Mouse (Mus musculus) MEL (cell line): ENCODE measurements around the gene Lrba. TPM values are rescaled to one million over a fixed set of nuclear protein-coding genes. Genes with fewer than 3 reads are reported as not detected.

Experiments used
- DNase-seq: peaks from one replicate; pipeline ENCODE4 v3.0.0; 2011; ENCODE audit warnings: low read depth, low spot score
- H3K27ac ChIP-seq: 2 replicates; pipeline ENCODE4 v1.5.1; 2012; ENCODE audit warnings: low read depth, mild to moderate bottlenecking, control low read depth, low read length, moderate library complexity; ENCODE audit not compliant: control insufficient read depth
- H3K27me3 ChIP-seq, 2 experiments: fragments of 150-350 bp in 1 of 2; sonication (generic) in 1 of 2; 2 replicates each; pipeline ENCODE4 v1.6.1; 2012; ENCODE audit warnings: low read length in 2 of 2, mild to moderate bottlenecking in 2 of 2, improper control_type of control experiment in 1 of 2, moderate library complexity in 1 of 2; ENCODE audit not compliant: insufficient read depth in 2 of 2, control insufficient read depth in 1 of 2
- H3K36me3 ChIP-seq, 2 experiments: 2 replicates each; pipeline ENCODE4 v1.6.1; 2012 to 2014; ENCODE audit warnings: low read length in 2 of 2, improper control_type of control experiment in 1 of 2, inconsistent platforms in 1 of 2, mild to moderate bottlenecking in 1 of 2; ENCODE audit not compliant: insufficient read depth in 2 of 2, control insufficient read depth in 1 of 2
- H3K4me1 ChIP-seq, 2 experiments: fragments of 150-350 bp in 1 of 2; sonication (generic) in 1 of 2; 2 replicates each; pipeline ENCODE4 v1.6.1; 2012; ENCODE audit warnings: low read length in 2 of 2, improper control_type of control experiment in 1 of 2, mild to moderate bottlenecking in 1 of 2; ENCODE audit not compliant: insufficient read depth in 2 of 2, control insufficient read depth in 1 of 2
- H3K4me3 ChIP-seq, 2 experiments: fragments of 150-350 bp in 1 of 2; sonication (generic) in 1 of 2; 2 replicates each; pipeline ENCODE4 v1.5.1; 2012; ENCODE audit warnings: low read depth in 2 of 2, low read length in 2 of 2, mild to moderate bottlenecking in 2 of 2, moderate library complexity in 2 of 2, control low read depth in 1 of 2, improper control_type of control experiment in 1 of 2; ENCODE audit not compliant: control insufficient read depth in 1 of 2, insufficient read depth in 1 of 2
- H3K79me2 ChIP-seq: 2 replicates; pipeline ENCODE4 v1.6.1; 2012; ENCODE audit warnings: mild to moderate bottlenecking, low read length, moderate library complexity; ENCODE audit not compliant: control insufficient read depth, poor library complexity, insufficient read depth
- H3K9ac ChIP-seq: 2 replicates; pipeline ENCODE4 v1.6.1; 2012; ENCODE audit warnings: low read depth, mild to moderate bottlenecking, control low read depth, low read length, moderate library complexity; ENCODE audit not compliant: control insufficient read depth, poor library complexity, severe bottlenecking
- H3K9me3 ChIP-seq: fragments of 150-350 bp; sonication (generic); replicated peaks from 2 replicates; pipeline ENCODE4 v1.6.1; 2012; ENCODE audit warnings: mild to moderate bottlenecking, low read length, improper control_type of control experiment, moderate library complexity; ENCODE audit not compliant: insufficient read depth
- BHLHE40 ChIP-seq: IDR thresholded peaks from 2 replicates; pipeline ENCODE4 v1.6.1; 2012; ENCODE audit warnings: low read depth, mild to moderate bottlenecking, inconsistent platforms, low read length, improper control_type of control experiment, borderline replicate concordance
- CHD1 ChIP-seq: IDR thresholded peaks from 2 replicates; pipeline ENCODE4 v1.6.1; 2012; ENCODE audit warnings: low read depth, mild to moderate bottlenecking, inconsistent platforms, low read length, improper control_type of control experiment
- CHD2 ChIP-seq: IDR thresholded peaks from 2 replicates; pipeline ENCODE4 v1.6.1; 2011; ENCODE audit warnings: low read length, improper control_type of control experiment
- CTCF ChIP-seq, 3 experiments: IDR thresholded peaks in 2 of 3; conservative IDR thresholded peaks in 1 of 3; 2 replicates each; pipeline ENCODE4 v1.5.1; 2011 to 2012; ENCODE audit warnings: low read length in 3 of 3, low read depth in 2 of 3, mild to moderate bottlenecking in 2 of 3, improper control_type of control experiment in 1 of 3, inconsistent platforms in 1 of 3, mixed read lengths in 1 of 3, moderate library complexity in 1 of 3; ENCODE audit not compliant: control insufficient read depth in 1 of 3, insufficient read depth in 1 of 3, poor library complexity in 1 of 3, severe bottlenecking in 1 of 3
- E2F4 ChIP-seq: IDR thresholded peaks from 2 replicates; pipeline ENCODE4 v1.6.1; 2011; ENCODE audit warnings: low read depth, low read length, improper control_type of control experiment, borderline replicate concordance
- ELF1 ChIP-seq: IDR thresholded peaks from 2 replicates; pipeline ENCODE4 v1.6.1; 2014; ENCODE audit warnings: low read depth, mild to moderate bottlenecking, inconsistent platforms, low read length, improper control_type of control experiment, moderate library complexity
- EP300 ChIP-seq, 2 experiments: IDR thresholded peaks; 2 replicates each; pipeline ENCODE4 v1.6.1; 2011; ENCODE audit warnings: improper control_type of control experiment in 2 of 2, low read length in 2 of 2, low read depth in 1 of 2, mild to moderate bottlenecking in 1 of 2
- ETS1 ChIP-seq: IDR thresholded peaks from 2 replicates; pipeline ENCODE4 v1.6.1; 2012; ENCODE audit warnings: low read depth, mild to moderate bottlenecking, inconsistent platforms, low read length, improper control_type of control experiment, moderate library complexity
- GABPA ChIP-seq: IDR thresholded peaks from 2 replicates; pipeline ENCODE4 v1.6.1; 2012; ENCODE audit warnings: low read depth, mild to moderate bottlenecking, inconsistent platforms, low read length, improper control_type of control experiment, moderate library complexity
- HCFC1 ChIP-seq: IDR thresholded peaks from 2 replicates; pipeline ENCODE4 v1.6.1; 2012; ENCODE audit warnings: low read depth, mild to moderate bottlenecking, inconsistent platforms, low read length, improper control_type of control experiment, moderate library complexity
- JUND ChIP-seq: IDR thresholded peaks from 2 replicates; pipeline ENCODE4 v1.6.1; 2011; ENCODE audit warnings: low read depth, mild to moderate bottlenecking, improper control_type of control experiment, low read length
- KAT2A ChIP-seq: conservative IDR thresholded peaks from 2 replicates; pipeline ENCODE4 v1.6.1; 2012; ENCODE audit warnings: low read depth, low read length, improper control_type of control experiment, inconsistent platforms
- MAFK ChIP-seq: IDR thresholded peaks from 2 replicates; pipeline ENCODE4 v1.6.1; 2011; ENCODE audit warnings: low read depth, mild to moderate bottlenecking, low read length, improper control_type of control experiment, borderline replicate concordance
- MAX ChIP-seq: IDR thresholded peaks from 2 replicates; pipeline ENCODE4 v1.6.1; 2011; ENCODE audit warnings: low read length, improper control_type of control experiment
- MEF2A ChIP-seq: IDR thresholded peaks from 2 replicates; pipeline ENCODE4 v1.6.1; 2014; ENCODE audit warnings: low read depth, mild to moderate bottlenecking, inconsistent platforms, low read length, improper control_type of control experiment; ENCODE audit not compliant: poor library complexity, insufficient replicate concordance, severe bottlenecking; ENCODE audit errors: extremely low read depth
- MYB ChIP-seq: IDR thresholded peaks from 2 replicates; pipeline ENCODE4 v1.6.1; 2011; ENCODE audit warnings: mild to moderate bottlenecking, low read depth, low read length, improper control_type of control experiment
- NELFE ChIP-seq: IDR thresholded peaks from 2 replicates; pipeline ENCODE4 v1.6.1; 2011; ENCODE audit warnings: low read depth, low read length, improper control_type of control experiment
- NRF1 ChIP-seq: IDR thresholded peaks from 2 replicates; pipeline ENCODE4 v1.6.1; 2014; ENCODE audit warnings: low read depth, mild to moderate bottlenecking, inconsistent platforms, low read length, improper control_type of control experiment, moderate library complexity; ENCODE audit not compliant: poor library complexity, insufficient read depth, severe bottlenecking
- POLR2A ChIP-seq, 2 experiments: IDR thresholded peaks; 2 replicates each; pipeline ENCODE4 v1.6.1; 2011 to 2012; ENCODE audit warnings: low read length in 2 of 2, mild to moderate bottlenecking in 2 of 2, control low read depth in 1 of 2, improper control_type of control experiment in 1 of 2, low read depth in 1 of 2, moderate library complexity in 1 of 2; ENCODE audit not compliant: control insufficient read depth in 1 of 2, insufficient read depth in 1 of 2, poor library complexity in 1 of 2
- POLR2AphosphoS2 ChIP-seq: IDR thresholded peaks from 2 replicates; pipeline ENCODE4 v1.6.1; 2011; ENCODE audit warnings: low read length, improper control_type of control experiment
- RAD21 ChIP-seq: IDR thresholded peaks from 2 replicates; pipeline ENCODE4 v1.6.1; 2011; ENCODE audit warnings: mild to moderate bottlenecking, low read depth, low read length, improper control_type of control experiment
- RCOR1 ChIP-seq: IDR thresholded peaks from 2 replicates; pipeline ENCODE4 v1.6.1; 2012; ENCODE audit warnings: low read depth, mild to moderate bottlenecking, inconsistent platforms, low read length, improper control_type of control experiment
- SIN3A ChIP-seq: IDR thresholded peaks from 2 replicates; pipeline ENCODE4 v1.6.1; 2012; ENCODE audit warnings: low read length, improper control_type of control experiment, inconsistent platforms
- SMC3 ChIP-seq: IDR thresholded peaks from 2 replicates; pipeline ENCODE4 v1.6.1; 2011; ENCODE audit warnings: low read depth, low read length, improper control_type of control experiment
- TAL1 ChIP-seq: IDR thresholded peaks from 2 replicates; pipeline ENCODE4 v1.6.1; 2012; ENCODE audit warnings: mild to moderate bottlenecking, inconsistent platforms, low read length, moderate library complexity, mixed read lengths
- TCF12 ChIP-seq: IDR thresholded peaks from 2 replicates; pipeline ENCODE4 v1.6.1; 2014; ENCODE audit warnings: low read depth, mild to moderate bottlenecking, inconsistent platforms, low read length, improper control_type of control experiment, moderate library complexity
- UBTF ChIP-seq: IDR thresholded peaks from 2 replicates; pipeline ENCODE4 v1.6.1; 2012; ENCODE audit warnings: low read depth, mild to moderate bottlenecking, inconsistent platforms, low read length, improper control_type of control experiment, moderate library complexity, borderline replicate concordance; ENCODE audit not compliant: insufficient read depth
- USF2 ChIP-seq, 2 experiments: IDR thresholded peaks; 2 replicates each; pipeline ENCODE4 v1.6.1; 2011 to 2012; ENCODE audit warnings: improper control_type of control experiment in 2 of 2, low read length in 2 of 2, borderline replicate concordance in 1 of 2, inconsistent platforms in 1 of 2, low read depth in 1 of 2, mild to moderate bottlenecking in 1 of 2; ENCODE audit not compliant: insufficient read depth in 1 of 2
- ZC3H11A ChIP-seq: IDR thresholded peaks from 2 replicates; pipeline ENCODE4 v1.6.1; 2012; ENCODE audit warnings: low read depth, mild to moderate bottlenecking, inconsistent platforms, low read length, improper control_type of control experiment
- ZNF384 ChIP-seq: IDR thresholded peaks from 2 replicates; pipeline ENCODE4 v1.6.1; 2012; ENCODE audit warnings: low read depth, mild to moderate bottlenecking, inconsistent platforms, low read length, improper control_type of control experiment
- polyA plus RNA-seq, 2 experiments: library from polyadenylated mRNA; stranded (reverse) in 1 of 2; unstranded in 1 of 2; fragments of >175 nt in 1 of 2; fragments of >200 nt in 1 of 2; gene quantifications; 2 replicates each; pipeline versions ENCODE4 v1.2.1 to v1.2.4; 2012; ENCODE audit warnings: low replicate concordance in 2 of 2, low read depth in 1 of 2; ENCODE audit not compliant: insufficient read length in 2 of 2, insufficient read depth in 1 of 2, missing spikeins in 1 of 2
- total RNA-seq: library from RNA; depleted of rRNA; stranded (reverse); fragments of 300-350 nt; gene quantifications from 2 replicates; pipeline ENCODE4 v1.2.3, GENCODE M21; 2012

Lrba gene
- total and polyA plus RNA-seq, 3 experiments, result 10.9 to 17.9 TPM; not detected in 1

DNA sequence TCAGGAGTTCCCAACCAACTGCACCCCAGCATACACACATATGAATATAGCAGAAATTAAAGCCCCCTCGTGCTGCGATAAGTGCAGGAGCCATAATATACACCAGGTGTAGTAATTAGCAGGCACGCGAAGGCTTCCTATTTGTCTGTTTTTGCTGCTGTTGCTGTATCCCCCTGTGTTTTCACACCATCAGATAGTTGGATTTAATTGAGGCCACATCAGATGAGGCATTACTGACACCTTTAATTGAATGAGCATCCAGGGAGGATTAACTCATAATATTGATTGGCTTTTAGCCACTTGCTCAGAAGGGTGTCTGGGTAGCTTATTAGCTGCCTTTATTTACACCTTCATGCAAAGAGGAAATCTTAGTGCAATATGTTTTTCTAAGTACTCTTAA is 515.3 kb downstream of the Lrba start:
- TF ChIP-seq BHLHE40, result no peak
- TF ChIP-seq CHD1, result no peak
- TF ChIP-seq SMC3, result no peak
- TF ChIP-seq MAFK, result no peak
- TF ChIP-seq POLR2AphosphoS2, result no peak
- TF ChIP-seq KAT2A, result no peak
- TF ChIP-seq GABPA, result no peak
- no peak for TF ChIP-seq CHD2
- no peak for TF ChIP-seq USF2 (IDR thresholded peaks at IDR 0.05; ENCODE audit: borderline replicate concordance in 1 of 2, insufficient read depth in 1 of 2, low read depth in 1 of 2, low read length in 2 of 2)
- no peak for TF ChIP-seq POLR2A (IDR thresholded peaks at IDR 0.05; ENCODE audit: control insufficient read depth in 1 of 2, insufficient read depth in 1 of 2, low read depth in 1 of 2, low read length in 2 of 2, poor library complexity in 1 of 2)
- TF ChIP-seq ETS1, result no peak
- no peak for TF ChIP-seq JUND
- no peak for TF ChIP-seq TAL1
- no peak for TF ChIP-seq SIN3A
- no peak for TF ChIP-seq ELF1
- TF ChIP-seq RAD21, result no peak
- no peak for TF ChIP-seq MYB
- TF ChIP-seq RCOR1, result no peak
- no peak for TF ChIP-seq NRF1
- H3K9me3 ChIP-seq, result no peaks in the 10 kb centered on the region
- H3K36me3 ChIP-seq, result no peaks in the 10 kb centered on the region
- DNase-seq, result no peak
- H3K4me3 ChIP-seq, result no peak overlapping the region
- no peaks in the 10 kb centered on the region for H3K4me1 ChIP-seq
- H3K27ac ChIP-seq, result no peak overlapping the region
- H3K79me2 ChIP-seq, result no peaks in the 10 kb centered on the region
- no peak overlapping the region for H3K9ac ChIP-seq
- H3K27me3 ChIP-seq, result no peaks in the 10 kb centered on the region

GRCm38 (mm10) chr3:86745348-86745747 is 520.9 kb downstream of the Lrba start:
- no peak for TF ChIP-seq E2F4
- TF ChIP-seq ZC3H11A, result no peak
- TF ChIP-seq NELFE, result no peak
- no peak for TF ChIP-seq ZNF384
- no peak for TF ChIP-seq CHD2
- TF ChIP-seq MAFK, result no peak
- TF ChIP-seq MEF2A, result no peak
- TF ChIP-seq MAX, result no peak
- no peak for TF ChIP-seq EP300 (IDR thresholded peaks at IDR 0.05; ENCODE audit: low read depth in 1 of 2, low read length in 2 of 2)
- no peak for TF ChIP-seq RAD21
- no peak for TF ChIP-seq HCFC1
- no peak for TF ChIP-seq CTCF (IDR thresholded peaks at IDR 0.05 in 2 of 3, conservative IDR thresholded peaks at IDR 0.05 in 1 of 3; ENCODE audit: control insufficient read depth in 1 of 3, insufficient read depth in 1 of 3, low read depth in 2 of 3, low read length in 3 of 3, poor library complexity in 1 of 3, severe bottlenecking in 1 of 3)
- no peak for TF ChIP-seq KAT2A
- no peak for TF ChIP-seq UBTF
- TF ChIP-seq TCF12, result no peak
- TF ChIP-seq SMC3, result no peak
- TF ChIP-seq, all 39 proteins: peak for 0

More at GRCm38 (mm10) chr3:86745348-86745747, 520.9 kb downstream of the Lrba start:
- no peak for DNase-seq
- H3K4me3 ChIP-seq, result no peak overlapping the region
- H3K9ac ChIP-seq, result no peak overlapping the region
- H3K27ac ChIP-seq, result no peak overlapping the region
- no peaks in the 10 kb centered on the region for H3K36me3 ChIP-seq
- no peaks in the 10 kb centered on the region for H3K9me3 ChIP-seq
- H3K27me3 ChIP-seq, result no peaks in the 10 kb centered on the region
- no peaks in the 10 kb centered on the region for H3K4me1 ChIP-seq
- no peaks in the 10 kb centered on the region for H3K79me2 ChIP-seq
